Mouse (Mus musculus) bone marrow, adult 2 months (tissue): Measurements from ENCODE around the gene Snx11. TPM values are rescaled to one million over a fixed set of nuclear protein-coding genes. Genes with fewer than 3 reads are reported as not detected.
"Not testable (repeated sequence)": the region's sequence is repeated elsewhere in the genome, so short reads cannot be mapped to it uniquely, and the experiment has no call there.

Source experiments
- H3K27ac ChIP-seq: fragments of 200-500 bp; 2 replicates; pipeline ENCODE4 v1.5.1; 2012; ENCODE audit warnings: low read depth, mild to moderate bottlenecking, control low read depth, inconsistent platforms, low read length; ENCODE audit not compliant: control insufficient read depth, poor library complexity, insufficient read depth
- H3K4me1 ChIP-seq: fragments of 200-500 bp; 2 replicates; pipeline ENCODE4 v1.6.1; 2011; ENCODE audit warnings: low read length; ENCODE audit not compliant: control insufficient read depth, insufficient read depth
- H3K4me3 ChIP-seq: fragments of 200-500 bp; replicated peaks from 2 replicates; pipeline ENCODE3; 2011; ENCODE audit warnings: mild to moderate bottlenecking, low read depth, low read length, control low read depth; ENCODE audit not compliant: control insufficient read depth
- CTCF ChIP-seq: fragments of 200-500 bp; IDR thresholded peaks from 2 replicates; pipeline ENCODE4 v1.5.1; 2011; ENCODE audit warnings: low read length, control low read depth; ENCODE audit not compliant: control insufficient read depth, insufficient read depth
- POLR2A ChIP-seq: fragments of 200-500 bp; IDR thresholded peaks from 2 replicates; pipeline ENCODE4 v1.6.1; 2011; ENCODE audit warnings: low read depth, mild to moderate bottlenecking, control low read depth, low read length, borderline replicate concordance; ENCODE audit not compliant: control insufficient read depth
- WGBS: fragments of 180-500 bp; shearing (Covaris S2); methylation state at CpG from one replicate; pipeline ENCODE4 v1.1.7; 2018; 5-methylcytosine and 5-hydroxymethylcytosine counted together
- polyA plus RNA-seq: library from polyadenylated mRNA; stranded (reverse); fragments of >200 nt; gene quantifications from 2 replicates; pipeline ENCODE4 v1.2.4, GENCODE M21; 2011; ENCODE audit warnings: low replicate concordance; ENCODE audit not compliant: missing spikeins, insufficient read depth, insufficient read length

Gene Snx11
- polyA plus RNA-seq, 1 experiment, result 37.0 TPM

- 87% methylated on average over 8 of the region's 8 CpGs for WGBS
- Histone ChIP-seq H3K27ac (no peak overlapping the region), H3K4me3 (no peak overlapping the region), H3K4me1 (peaks cover 5% of the 10 kb centered on the region; the same call in 1 of the 2 replicates)
- no peak for TF ChIP-seq CTCF
- no peak for TF ChIP-seq POLR2A
Observed at GRCm38 (mm10) chr11:96818128-96818710, 40.9 kb upstream of the Snx11 start.

- TF ChIP-seq CTCF, result no peak
- TF ChIP-seq POLR2A, result no peak
- no peaks in the 10 kb centered on the region for H3K4me1 ChIP-seq
- no peak overlapping the region for H3K4me3 ChIP-seq
- no peak overlapping the region for H3K27ac ChIP-seq
- 90% methylated on average over 5 of the region's 5 CpGs for WGBS
Observed at GRCm38 (mm10) chr11:96816979-96817378, 39.6 kb upstream of the Snx11 start.

GRCm38 (mm10) chr11:96816494-96816893, 39.1 kb upstream of the Snx11 start:
- WGBS, result 87% methylated on average over 1 of the region's 1 CpGs
- Histone ChIP-seq H3K27ac (no peak overlapping the region), H3K4me1 (no peaks in the 10 kb centered on the region), H3K4me3 (no peak overlapping the region)
- TF ChIP-seq POLR2A, result no peak
- no peak for TF ChIP-seq CTCF

- no peaks in the 10 kb centered on the region for H3K4me1 ChIP-seq
- no peak for TF ChIP-seq POLR2A
- no peak for TF ChIP-seq CTCF
- 93% methylated on average over 2 of the region's 2 CpGs for WGBS
- no peak overlapping the region for H3K27ac ChIP-seq
- no peak overlapping the region for H3K4me3 ChIP-seq
Observed at GRCm38 (mm10) chr11:96815895-96816294, 38.5 kb upstream of the Snx11 start.

- Histone ChIP-seq H3K27ac (no peak overlapping the region), H3K4me3 (no peak overlapping the region), H3K4me1 (no peaks in the 10 kb centered on the region)
- 81% methylated on average over 2 of the region's 2 CpGs for WGBS
- TF ChIP-seq POLR2A (no peak), CTCF (no peak)
Observed at GRCm38 (mm10) chr11:96814443-96814842, 37.1 kb upstream of the Snx11 start.

- Histone ChIP-seq H3K4me1 (no peaks in the 10 kb centered on the region), H3K27ac (no peak overlapping the region), H3K4me3 (no peak overlapping the region)
- WGBS, result 89% methylated on average over 5 of the region's 5 CpGs
- TF ChIP-seq POLR2A, result no peak
- TF ChIP-seq CTCF, result no peak
Observed at GRCm38 (mm10) chr11:96813920-96814319, 36.6 kb upstream of the Snx11 start.

GRCm38 (mm10) chr11:96813455-96813854, 36.1 kb upstream of the Snx11 start:
- no peaks in the 10 kb centered on the region for H3K4me1 ChIP-seq
- 89% methylated on average over 4 of the region's 4 CpGs for WGBS
- H3K4me3 ChIP-seq, result no peak overlapping the region
- no peak overlapping the region for H3K27ac ChIP-seq
- no peak for TF ChIP-seq POLR2A
- no peak for TF ChIP-seq CTCF

- not testable (repeated sequence) for H3K27ac ChIP-seq, H3K4me1 ChIP-seq, H3K4me3 ChIP-seq
- WGBS, result 90% methylated on average over 1 of the region's 1 CpGs
Observed at GRCm38 (mm10) chr11:96811188-96811587, 33.8 kb upstream of the Snx11 start.
